Mouse (Mus musculus): ENCODE measurements at regions not wholly inside any gene's neighbourhood (a gene's known extent, or its start where the extent isn't known, plus 50 kb on each side); places are given as distances from the start of the nearest gene placed in this dataset.

GRCm38 (mm10) chr9:42196552-42196951 is 67.5 kb downstream of the Sc5d start:
- 59% methylated on average over 4 of the region's 4 CpGs for WGBS

GRCm38 (mm10) chr9:42196110-42196509 is 67.9 kb downstream of the Sc5d start:
- Histone ChIP-seq H3K27me3 (no peaks in the 10 kb centered on the region), H3K27ac (replicated peaks) (no peak overlapping the region), H3K4me1 (replicated peaks) (peaks cover 5% of the 10 kb centered on the region), H3K4me3 (no peak overlapping the region), H3K9ac (no peak overlapping the region), H3K4me2 (no peak overlapping the region), H3K36me3 (no peaks in the 10 kb centered on the region), H3K9me3 (no peaks in the 10 kb centered on the region)
- ATAC-seq (ENCODE audit: low FRiP score, low read depth) = no peak
- 74% methylated on average over 6 of the region's 6 CpGs for WGBS

More at GRCm38 (mm10) chr9:42196552-42196951, 67.5 kb downstream of the Sc5d start:
- no peak for ATAC-seq (ENCODE audit: low FRiP score, low read depth)
- no peaks in the 10 kb centered on the region for H3K27me3 ChIP-seq
- no peak overlapping the region for H3K4me2 ChIP-seq
- no peak overlapping the region for H3K27ac ChIP-seq (replicated peaks)
- no peaks in the 10 kb centered on the region for H3K9me3 ChIP-seq
- no peak overlapping the region for H3K4me3 ChIP-seq
- H3K36me3 ChIP-seq = no peaks in the 10 kb centered on the region
- no peak overlapping the region for H3K9ac ChIP-seq
- peaks cover 5% of the 10 kb centered on the region for H3K4me1 ChIP-seq (replicated peaks)

GRCm38 (mm10) chr9:42195651-42196050 is 68.4 kb downstream of the Sc5d start:
- peaks cover 5% of the 10 kb centered on the region for H3K4me1 ChIP-seq (replicated peaks)
- no peaks in the 10 kb centered on the region for H3K9me3 ChIP-seq
- H3K9ac ChIP-seq = no peak overlapping the region
- H3K4me2 ChIP-seq = no peak overlapping the region
- H3K36me3 ChIP-seq = no peaks in the 10 kb centered on the region
- 80% methylated on average over 8 of the region's 8 CpGs for WGBS
- ATAC-seq (ENCODE audit: low FRiP score, low read depth) = no peak
- H3K4me3 ChIP-seq = no peak overlapping the region
- H3K27ac ChIP-seq (replicated peaks) = no peak overlapping the region
- no peaks in the 10 kb centered on the region for H3K27me3 ChIP-seq

- H3K27me3 ChIP-seq = no peaks in the 10 kb centered on the region
- no peak overlapping the region for H3K27ac ChIP-seq (replicated peaks)
- 90% methylated on average over 6 of the region's 6 CpGs for WGBS
- no peak overlapping the region for H3K4me2 ChIP-seq
- no peak overlapping the region for H3K4me3 ChIP-seq
- H3K9me3 ChIP-seq = no peaks in the 10 kb centered on the region
- no peaks in the 10 kb centered on the region for H3K36me3 ChIP-seq
- peaks cover 5% of the 10 kb centered on the region for H3K4me1 ChIP-seq (replicated peaks)
- no peak overlapping the region for H3K9ac ChIP-seq
- no peak for ATAC-seq (ENCODE audit: low FRiP score, low read depth)
Measured at GRCm38 (mm10) chr9:42194939-42195338, 69.1 kb downstream of the Sc5d start.

GRCm38 (mm10) chr9:42194176-42194575 is 69.9 kb downstream of the Sc5d start:
- Histone ChIP-seq H3K27ac (replicated peaks) (no peak overlapping the region), H3K4me2 (no peak overlapping the region), H3K36me3 (no peaks in the 10 kb centered on the region), H3K9ac (no peak overlapping the region), H3K4me1 (replicated peaks) (peaks cover 5% of the 10 kb centered on the region), H3K27me3 (no peaks in the 10 kb centered on the region), H3K4me3 (no peak overlapping the region), H3K9me3 (no peaks in the 10 kb centered on the region)
- ATAC-seq (ENCODE audit: low FRiP score, low read depth) = no peak
- 42% methylated on average over 2 of the region's 2 CpGs for WGBS

GRCm38 (mm10) chr9:42192967-42193733 is 69.1 kb upstream of the Sorl1 start:
- Histone ChIP-seq H3K9me3 (no peaks in the 10 kb centered on the region), H3K4me2 (no peak overlapping the region), H3K4me3 (no peak overlapping the region), H3K9ac (no peak overlapping the region), H3K4me1 (replicated peaks) (peaks cover 5% of the 10 kb centered on the region), H3K27me3 (no peaks in the 10 kb centered on the region), H3K36me3 (no peaks in the 10 kb centered on the region), H3K27ac (replicated peaks) (no peak overlapping the region)
- 46% methylated on average over 12 of the region's 12 CpGs for WGBS
- ATAC-seq (ENCODE audit: low FRiP score, low read depth) = no peak

- peaks cover 27% of the 10 kb centered on the region for H3K4me1 ChIP-seq (replicated peaks)
- ATAC-seq (ENCODE audit: low FRiP score, low read depth) = peak; percentile 74
- no peak overlapping the region for H3K9ac ChIP-seq
- no peaks in the 10 kb centered on the region for H3K36me3 ChIP-seq
- no peak overlapping the region for H3K4me2 ChIP-seq
- H3K27ac ChIP-seq (replicated peaks) = no peak overlapping the region; the same call in 1 of the 2 replicates
- no peaks in the 10 kb centered on the region for H3K27me3 ChIP-seq
- no peaks in the 10 kb centered on the region for H3K9me3 ChIP-seq
- H3K4me3 ChIP-seq = no peak overlapping the region
- 61% methylated on average over 6 of the region's 6 CpGs for WGBS
Measured at GRCm38 (mm10) chr9:42187371-42188228, 63.5 kb upstream of the Sorl1 start.

- no peak overlapping the region for H3K9ac ChIP-seq
- H3K9me3 ChIP-seq = no peaks in the 10 kb centered on the region
- peaks cover 27% of the 10 kb centered on the region for H3K4me1 ChIP-seq (replicated peaks)
- no peak overlapping the region for H3K4me3 ChIP-seq
- no peak overlapping the region for H3K4me2 ChIP-seq
- H3K27me3 ChIP-seq = no peaks in the 10 kb centered on the region
- no peak for ATAC-seq (ENCODE audit: low FRiP score, low read depth)
- WGBS = 86% methylated on average over 3 of the region's 3 CpGs
- no peak overlapping the region for H3K27ac ChIP-seq (replicated peaks)
- H3K36me3 ChIP-seq = no peaks in the 10 kb centered on the region
Measured at GRCm38 (mm10) chr9:42184104-42184635, 60.1 kb upstream of the Sorl1 start.

GRCm38 (mm10) chr9:42183448-42183847 is 59.4 kb upstream of the Sorl1 start:
- no peak overlapping the region for H3K4me3 ChIP-seq
- no peaks in the 10 kb centered on the region for H3K9me3 ChIP-seq
- H3K36me3 ChIP-seq = no peaks in the 10 kb centered on the region
- no peaks in the 10 kb centered on the region for H3K27me3 ChIP-seq
- ATAC-seq (ENCODE audit: low FRiP score, low read depth) = peak; percentile 73
- WGBS = 16% methylated on average over 5 of the region's 5 CpGs
- peaks cover 30% of the 10 kb centered on the region for H3K4me1 ChIP-seq (replicated peaks)
- peak overlapping the region; percentile 46 for H3K27ac ChIP-seq (replicated peaks)
- no peak overlapping the region for H3K9ac ChIP-seq
- no peak overlapping the region for H3K4me2 ChIP-seq

GRCm38 (mm10) chr9:42182400-42182799 is 58.3 kb upstream of the Sorl1 start:
- H3K4me2 ChIP-seq = no peak overlapping the region
- no peaks in the 10 kb centered on the region for H3K27me3 ChIP-seq
- no peaks in the 10 kb centered on the region for H3K36me3 ChIP-seq
- H3K9me3 ChIP-seq = no peaks in the 10 kb centered on the region
- H3K4me1 ChIP-seq (replicated peaks) = peaks cover 30% of the 10 kb centered on the region
- 96% methylated on average over 3 of the region's 3 CpGs for WGBS
- no peak overlapping the region for H3K9ac ChIP-seq
- H3K27ac ChIP-seq (replicated peaks) = no peak overlapping the region
- no peak overlapping the region for H3K4me3 ChIP-seq
- no peak for ATAC-seq (ENCODE audit: low FRiP score, low read depth)

GRCm38 (mm10) chr9:42180152-42180551 is 56.1 kb upstream of the Sorl1 start:
- Histone ChIP-seq H3K9ac (no peak overlapping the region), H3K36me3 (no peaks in the 10 kb centered on the region), H3K27me3 (no peaks in the 10 kb centered on the region), H3K4me2 (no peak overlapping the region), H3K9me3 (no peaks in the 10 kb centered on the region), H3K27ac (replicated peaks) (no peak overlapping the region), H3K4me3 (no peak overlapping the region), H3K4me1 (replicated peaks) (peaks cover 26% of the 10 kb centered on the region)
- no peak for ATAC-seq (ENCODE audit: low FRiP score, low read depth)
- WGBS = 95% methylated on average over 4 of the region's 4 CpGs

GRCm38 (mm10) chr9:42178759-42179377 is 54.8 kb upstream of the Sorl1 start:
- Histone ChIP-seq H3K27me3 (no peaks in the 10 kb centered on the region), H3K36me3 (no peaks in the 10 kb centered on the region), H3K4me1 (replicated peaks) (peaks cover 18% of the 10 kb centered on the region), H3K9me3 (no peaks in the 10 kb centered on the region), H3K4me3 (no peak overlapping the region), H3K27ac (replicated peaks) (no peak overlapping the region), H3K4me2 (no peak overlapping the region), H3K9ac (no peak overlapping the region)
- peak; percentile 50; the same call in 1 of the 2 replicates for ATAC-seq (ENCODE audit: low FRiP score, low read depth)
- 18% methylated on average over 4 of the region's 4 CpGs for WGBS

All from hindbrain, embryonic 15.5 days (tissue).